Mouse (Mus musculus) ovary, postnatal 14 days (tissue): ENCODE data around the gene Gm11034.

ENCODE experiments used
- DNase-seq: peaks from one replicate; pipeline ENCODE4 v3.0.0; 2022; ENCODE audit warnings: low spot score

The Gm11034 gene

GRCm38 (mm10) chr8:72213536-72213935 lies at the start of gene Gm11034:
Gene Gm11034, minus strand, starts transcription at chr8:72213636.
- no peak for DNase-seq

- DNase-seq: no peak
Measured at GRCm38 (mm10) chr8:72262756-72263155, 49.3 kb upstream of the Gm11034 start.

GRCm38 (mm10) chr8:72261872-72262271 lies 48.4 kb upstream of the Gm11034 start:
- DNase-seq: no peak

GRCm38 (mm10) chr8:72261431-72261830 lies 48.0 kb upstream of the Gm11034 start:
- no peak for DNase-seq

GRCm38 (mm10) chr8:72261019-72261418 lies 47.6 kb upstream of the Gm11034 start:
- DNase-seq: peak; percentile 36

GRCm38 (mm10) chr8:72260585-72260984 lies 47.1 kb upstream of the Gm11034 start:
- no peak for DNase-seq

- no peak for DNase-seq
Measured at GRCm38 (mm10) chr8:72259862-72260261, 46.4 kb upstream of the Gm11034 start.

GRCm38 (mm10) chr8:72257902-72258238 lies 44.4 kb upstream of the Gm11034 start:
- DNase-seq: no peak

- DNase-seq: no peak
Measured at GRCm38 (mm10) chr8:72257171-72257901, 43.9 kb upstream of the Gm11034 start.

- no peak for DNase-seq
Measured at GRCm38 (mm10) chr8:72244610-72245009, 31.2 kb upstream of the Gm11034 start.

GRCm38 (mm10) chr8:72242226-72242625 lies 28.8 kb upstream of the Gm11034 start:
- no peak for DNase-seq

- no peak for DNase-seq
Measured at GRCm38 (mm10) chr8:72240951-72241350, 27.5 kb upstream of the Gm11034 start.

GRCm38 (mm10) chr8:72240403-72240763 lies 26.9 kb upstream of the Gm11034 start:
- DNase-seq: no peak

GRCm38 (mm10) chr8:72239499-72240402 lies 26.3 kb upstream of the Gm11034 start, which contains the start of gene Ap1m1:
Gene Ap1m1, plus strand, starts transcription at chr8:72240018.
- DNase-seq: peak; percentile 90

- DNase-seq: no peak
Measured at GRCm38 (mm10) chr8:72222656-72223055, 9.2 kb upstream of the Gm11034 start.

GRCm38 (mm10) chr8:72220758-72221157 lies 7.3 kb upstream of the Gm11034 start:
- DNase-seq: no peak

GRCm38 (mm10) chr8:72219541-72220363 lies 6.3 kb upstream of the Gm11034 start, which contains the start of gene Fam32a:
Gene Fam32a, plus strand, starts transcription at chr8:72219730.
- DNase-seq: peak; percentile 75

GRCm38 (mm10) chr8:72218781-72219540 lies 5.5 kb upstream of the Gm11034 start:
- no peak for DNase-seq

GRCm38 (mm10) chr8:72215871-72216270 lies 2.4 kb upstream of the Gm11034 start:
- DNase-seq: no peak

- no peak for DNase-seq
Measured at GRCm38 (mm10) chr8:72215060-72215459, 1.6 kb upstream of the Gm11034 start.

GRCm38 (mm10) chr8:72212751-72213150 lies 685 bp downstream of the Gm11034 start, which contains the start of gene Cib3:
Gene Cib3, minus strand, starts transcription at chr8:72212837.
- no peak for DNase-seq
